Mouse (Mus musculus) kidney, adult 9 months (tissue): Measurements from ENCODE around the gene Setd7.

Source experiments
- DNase-seq: peaks from one replicate; pipeline ENCODE4 v3.0.0; 2022

Setd7 gene

DNA sequence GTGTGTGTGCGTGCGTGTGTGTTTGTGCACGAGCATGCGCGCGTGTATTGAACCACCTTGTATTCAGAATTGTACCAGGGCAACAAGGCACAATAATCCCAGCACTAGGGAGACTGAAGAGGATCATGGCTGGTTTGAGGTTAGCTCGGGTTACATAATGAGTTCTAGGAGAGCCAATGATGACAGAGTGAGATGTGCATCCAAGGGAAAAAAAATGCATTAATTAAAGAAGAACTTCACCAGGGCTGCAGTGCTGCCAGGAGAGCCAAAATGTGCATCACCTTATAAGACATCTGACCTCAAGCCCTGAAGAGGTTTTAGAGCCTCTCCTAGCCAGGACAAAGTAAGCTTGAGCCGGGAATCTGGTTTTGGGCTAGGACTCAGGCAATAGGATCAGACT is 5.1 kb downstream of the Setd7 start:
- DNase-seq: no peak

DNA sequence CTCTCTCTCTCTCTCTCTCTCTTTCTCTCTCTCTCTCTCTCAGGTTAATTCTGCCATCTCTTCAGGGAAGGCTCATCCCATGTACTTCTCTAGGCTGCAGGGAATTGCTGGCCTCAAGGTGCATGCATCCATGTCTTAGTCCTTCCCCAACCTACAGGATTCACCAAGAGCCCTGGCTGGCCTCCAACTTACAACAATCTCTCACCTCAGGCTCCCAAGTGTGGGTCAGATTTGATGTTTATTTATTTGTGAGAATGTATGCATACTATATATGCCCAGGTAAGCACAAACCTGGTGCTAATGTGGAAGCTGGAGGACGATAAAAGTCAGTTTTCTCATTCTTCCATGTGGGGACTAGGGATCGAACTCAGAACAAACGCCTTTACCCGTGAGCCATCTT is 5.8 kb downstream of the Setd7 start:
- DNase-seq: no peak

DNA sequence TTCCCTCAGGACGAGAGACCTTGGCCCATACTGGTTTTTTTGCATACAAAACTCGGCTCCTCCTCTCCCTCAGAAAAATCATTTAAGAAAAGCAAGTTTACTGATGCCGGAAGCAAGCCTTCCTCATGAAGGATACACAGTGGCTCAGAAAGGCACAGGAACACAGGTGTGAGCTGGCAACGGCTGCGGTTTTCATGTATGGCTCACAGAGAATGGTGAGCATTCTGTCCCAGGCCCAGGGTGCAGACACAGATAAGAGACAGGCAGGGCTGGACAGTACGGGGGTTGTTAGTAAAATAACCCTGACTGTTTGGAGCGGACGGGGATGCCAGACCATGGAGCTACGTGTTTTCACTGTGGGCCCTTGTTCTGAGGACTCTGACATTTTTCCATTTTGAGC is 6.6 kb downstream of the Setd7 start:
- DNase-seq: no peak

DNA sequence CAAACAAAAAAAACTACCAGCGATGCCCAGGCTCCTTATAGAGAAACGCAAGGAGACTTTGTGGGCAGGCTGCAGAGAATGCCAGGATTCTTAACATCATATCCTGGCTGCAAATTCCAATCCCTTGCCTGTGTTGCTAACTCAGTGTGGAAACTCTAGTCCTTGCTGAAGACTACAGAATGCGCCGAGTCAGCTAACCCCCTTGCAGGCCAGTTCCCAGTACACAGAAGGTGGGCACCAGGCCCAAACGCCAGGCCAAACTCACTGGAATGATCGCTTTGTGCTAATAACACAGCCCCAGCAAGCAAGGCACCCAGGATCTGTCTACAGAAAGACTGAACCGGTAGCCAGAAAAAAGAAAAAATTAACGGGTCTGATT is 7.2 kb downstream of the Setd7 start:
- peak; percentile 24 for DNase-seq

DNA sequence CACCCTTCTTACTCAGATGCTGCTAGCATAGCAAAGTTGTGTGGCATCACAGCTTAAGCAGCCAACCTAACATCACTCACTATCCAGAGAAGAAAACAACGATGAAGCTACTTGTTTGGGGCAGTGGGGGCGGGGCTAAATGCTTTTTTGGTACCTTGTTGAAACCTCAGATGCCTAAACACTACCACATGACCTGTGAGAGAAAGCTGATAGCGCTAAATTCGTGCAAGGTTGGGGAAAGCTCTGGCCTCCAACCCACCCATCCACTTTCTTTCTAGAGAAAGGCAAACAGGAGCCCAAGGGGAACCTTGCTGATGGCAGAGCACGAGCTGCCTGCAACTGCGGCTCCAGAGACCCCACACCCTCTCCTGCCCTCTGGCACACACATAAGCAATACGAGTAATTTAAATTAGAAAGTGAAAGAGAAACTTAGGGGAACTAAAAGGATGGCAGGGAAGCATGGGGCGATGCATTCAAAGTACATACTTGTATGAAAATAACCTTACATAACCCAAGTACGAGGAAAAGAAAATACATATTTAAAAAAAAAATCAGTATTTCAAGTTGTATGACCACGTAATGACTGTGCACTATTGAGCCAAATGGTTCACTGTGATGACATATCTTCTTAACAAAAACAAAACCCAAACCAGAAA is 7.7 kb downstream of the Setd7 start:
- DNase-seq: peak; percentile 17

DNA sequence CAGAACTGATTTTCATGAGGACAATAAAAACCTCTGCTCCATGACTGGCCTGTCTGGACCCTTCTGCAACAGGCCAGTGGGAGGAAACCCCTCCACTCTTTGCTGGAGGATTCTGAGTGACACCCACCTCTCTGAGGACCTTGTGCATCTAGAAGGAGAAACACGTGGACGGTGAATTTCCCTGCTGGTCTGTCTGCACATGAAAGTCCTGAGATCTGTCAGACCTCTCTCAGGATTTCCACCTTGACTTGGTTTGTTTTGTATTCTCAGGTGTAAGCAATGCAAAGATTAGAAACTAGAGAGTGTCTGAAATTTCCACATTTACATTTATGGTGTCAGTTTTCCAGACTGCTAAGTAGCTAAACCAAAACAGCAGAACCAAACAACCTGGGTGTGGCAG is 8.5 kb downstream of the Setd7 start:
- DNase-seq: no peak

DNA sequence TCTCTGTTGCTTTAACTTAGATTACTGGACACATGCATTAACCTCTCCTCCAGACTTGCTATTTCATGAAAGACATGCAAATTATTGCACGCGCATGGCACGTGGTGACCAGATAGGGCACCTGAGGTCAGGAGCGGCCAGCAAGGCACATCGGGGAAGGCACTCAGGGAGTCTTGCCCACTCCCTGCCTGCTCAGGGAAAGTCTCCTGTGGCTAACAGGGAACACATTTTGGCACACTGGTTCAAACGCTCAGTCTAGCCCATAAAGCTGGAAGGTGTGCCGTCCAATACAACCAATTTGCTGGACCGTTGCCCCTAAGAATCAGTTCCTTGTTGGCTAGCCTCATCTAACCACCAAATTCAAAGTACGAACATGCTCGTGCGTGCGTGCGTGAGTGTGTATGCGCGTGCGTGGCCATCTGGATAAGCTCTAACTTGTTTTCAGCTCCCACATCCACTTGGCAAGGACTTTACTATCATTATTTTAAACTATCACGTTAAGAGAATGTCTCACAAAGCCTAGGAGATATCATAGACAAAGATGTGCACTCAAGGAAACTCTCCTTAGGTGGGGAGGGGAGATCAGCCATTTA is 11.6 kb downstream of the Setd7 start:
- no peak for DNase-seq

DNA sequence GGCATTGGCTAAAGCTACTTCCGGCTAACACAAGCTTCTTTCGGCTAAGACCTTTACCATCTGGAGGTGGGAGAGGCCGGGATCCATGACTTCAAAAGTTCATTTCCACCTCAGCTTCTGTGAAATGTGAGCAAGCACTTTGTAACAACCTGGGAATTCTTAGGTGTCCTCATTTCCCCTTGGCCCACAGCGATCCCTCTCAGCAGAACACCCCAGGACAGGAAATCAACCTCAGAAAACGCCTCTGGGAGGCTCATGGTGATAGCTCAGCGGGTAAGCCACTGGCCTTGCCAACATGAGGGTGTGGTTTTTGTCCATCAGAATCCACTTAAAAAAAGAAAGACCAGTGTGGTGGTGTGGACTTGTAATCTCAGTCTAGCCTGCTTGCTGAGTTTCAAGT is 13.1 kb downstream of the Setd7 start:
- no peak for DNase-seq

DNA sequence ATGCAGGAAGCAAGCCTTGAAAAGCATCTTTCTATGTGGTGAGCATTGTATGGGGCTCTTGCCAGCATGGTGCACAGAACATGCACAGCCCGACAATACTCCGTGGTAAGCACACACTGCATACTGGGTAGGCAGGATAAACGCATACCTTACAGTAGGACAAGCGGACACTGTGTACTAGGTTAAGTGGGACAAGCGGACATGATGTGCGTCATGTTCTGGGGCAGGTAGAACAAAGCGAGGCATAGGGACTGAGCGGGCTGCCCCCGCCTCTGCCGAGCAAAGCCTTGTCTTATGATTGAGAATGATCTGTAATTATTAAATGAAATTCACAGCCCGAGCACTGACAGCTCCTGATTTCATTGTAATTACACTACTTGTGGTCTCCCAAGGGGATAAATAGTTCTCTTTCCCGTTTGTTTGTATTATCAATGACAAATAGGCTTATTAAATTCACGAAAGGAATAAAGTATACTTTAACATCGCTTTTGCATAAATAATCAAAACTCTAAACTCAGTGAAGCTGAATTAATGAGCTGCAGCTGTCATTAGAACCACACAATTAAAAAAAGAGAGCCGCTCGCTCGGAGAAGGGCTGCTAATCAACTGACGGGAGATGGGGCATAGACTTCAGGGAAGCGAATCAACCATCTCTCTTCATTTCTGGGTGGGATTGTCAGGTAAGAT is 16.1 kb downstream of the Setd7 start:
- DNase-seq: no peak

DNA sequence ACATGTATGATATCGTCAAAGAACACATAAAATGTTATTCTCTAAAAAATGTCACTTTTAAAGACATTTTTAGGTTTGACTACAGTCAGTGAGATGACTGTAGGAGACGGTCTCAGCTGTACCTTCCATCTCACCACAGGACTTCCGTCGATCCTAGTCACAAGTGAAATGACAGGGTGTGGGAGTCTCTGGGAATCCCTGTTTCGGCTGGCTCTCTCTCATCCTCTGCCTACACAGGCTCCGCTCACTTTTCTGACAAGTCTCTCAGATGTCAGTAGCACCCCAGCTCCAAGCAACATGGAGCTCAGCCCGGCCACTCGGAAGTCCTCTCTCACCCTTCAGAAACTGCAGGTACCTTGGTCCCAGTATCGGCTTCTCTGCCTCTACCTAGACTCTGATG is 20.0 kb downstream of the Setd7 start:
- no peak for DNase-seq

DNA sequence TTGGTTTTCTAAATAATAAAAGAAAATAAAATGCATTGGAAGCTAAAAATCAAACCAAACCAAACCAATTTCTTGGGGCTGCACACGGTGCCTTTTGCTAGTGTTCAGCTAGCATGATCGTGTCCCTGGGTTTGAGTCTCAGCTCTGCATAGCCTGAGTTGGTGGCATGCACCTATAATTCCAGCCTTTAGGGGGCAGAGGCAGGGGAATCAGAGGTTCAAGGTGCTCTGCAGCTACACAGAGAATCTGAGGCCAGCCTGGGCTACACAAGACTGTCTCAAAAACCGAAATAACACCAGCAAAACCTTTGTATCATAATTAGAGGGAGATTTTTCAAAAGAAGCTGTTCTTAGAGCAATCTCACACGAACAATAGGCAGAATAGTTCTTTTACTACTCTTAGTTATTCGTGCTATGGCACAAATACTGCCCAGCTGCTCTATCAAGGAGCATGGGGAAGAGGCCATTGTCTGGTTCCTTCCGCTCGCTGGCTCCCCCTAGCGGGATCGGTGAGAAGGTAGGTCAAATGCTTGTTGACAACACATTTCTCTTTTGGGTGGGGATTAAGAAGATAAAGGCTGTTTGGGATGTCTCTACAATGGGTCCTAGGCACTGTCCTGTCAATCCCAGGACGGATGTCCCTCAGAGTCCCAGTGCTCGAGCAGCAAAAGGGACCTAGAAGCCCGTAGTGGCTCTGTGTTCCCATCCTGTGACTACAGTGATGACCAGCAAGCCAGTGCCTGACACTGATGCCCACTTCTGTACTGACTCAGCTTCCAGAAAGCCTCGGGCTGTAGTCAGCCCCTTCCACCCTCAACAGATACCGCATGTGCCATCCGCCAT is 20.9 kb downstream of the Setd7 start:
- DNase-seq: peak; percentile 67

DNA sequence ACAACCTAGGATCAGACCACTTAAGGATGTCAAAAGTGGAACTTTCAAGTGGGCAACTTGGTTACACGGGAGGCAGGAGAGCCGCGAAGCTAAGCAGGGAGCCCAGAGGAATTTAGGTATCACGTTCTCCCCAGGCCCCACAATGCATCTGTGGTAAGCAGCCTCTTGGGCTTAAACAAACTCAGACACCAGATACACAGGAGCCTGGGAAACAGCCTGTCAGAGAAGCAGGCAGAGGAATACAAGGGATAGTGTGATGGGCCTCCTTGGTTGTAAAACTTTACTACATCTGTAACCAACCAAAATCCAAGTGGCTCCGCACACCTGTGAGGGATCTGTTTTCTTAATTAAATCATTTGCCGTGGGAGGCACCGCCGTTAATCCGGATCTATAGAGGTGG is 26.7 kb downstream of the Setd7 start:
- DNase-seq: no peak

DNA sequence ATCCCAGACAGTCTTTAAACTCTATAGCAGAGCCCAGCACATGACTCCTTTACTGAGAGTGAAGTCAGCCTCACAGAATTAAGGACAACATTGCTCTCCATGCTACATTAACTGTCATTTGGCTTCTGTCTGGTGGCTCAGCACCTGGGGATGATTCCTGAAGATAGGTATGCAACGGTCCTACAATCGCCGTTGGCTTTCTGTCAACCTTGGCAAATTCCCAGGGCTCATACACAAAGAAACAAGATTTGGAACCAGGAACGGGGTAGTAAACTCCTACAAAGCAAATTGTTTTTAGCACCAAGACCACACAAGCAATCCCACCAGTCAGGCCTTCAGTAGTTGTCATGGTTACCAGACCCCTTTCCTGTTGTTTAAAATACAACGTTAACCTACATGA is 27.1 kb downstream of the Setd7 start:
- no peak for DNase-seq

DNA sequence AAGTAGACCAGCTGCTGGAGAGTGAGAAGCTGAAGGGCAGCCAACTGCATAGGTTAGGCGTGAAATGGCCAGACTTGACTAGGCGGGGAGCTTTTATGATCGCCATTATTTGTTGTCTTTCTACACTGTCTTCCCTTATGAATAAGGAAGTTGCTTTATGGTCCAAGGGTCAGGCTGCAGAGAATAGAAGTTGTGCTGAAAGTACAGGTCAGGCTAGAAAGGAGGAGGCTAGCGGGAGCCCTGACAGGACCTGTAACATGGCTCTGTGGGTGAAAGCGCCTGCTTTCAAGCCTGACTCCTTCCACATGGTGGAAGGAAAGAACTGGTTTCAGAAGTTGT is 28.4 kb downstream of the Setd7 start:
- no peak for DNase-seq

DNA sequence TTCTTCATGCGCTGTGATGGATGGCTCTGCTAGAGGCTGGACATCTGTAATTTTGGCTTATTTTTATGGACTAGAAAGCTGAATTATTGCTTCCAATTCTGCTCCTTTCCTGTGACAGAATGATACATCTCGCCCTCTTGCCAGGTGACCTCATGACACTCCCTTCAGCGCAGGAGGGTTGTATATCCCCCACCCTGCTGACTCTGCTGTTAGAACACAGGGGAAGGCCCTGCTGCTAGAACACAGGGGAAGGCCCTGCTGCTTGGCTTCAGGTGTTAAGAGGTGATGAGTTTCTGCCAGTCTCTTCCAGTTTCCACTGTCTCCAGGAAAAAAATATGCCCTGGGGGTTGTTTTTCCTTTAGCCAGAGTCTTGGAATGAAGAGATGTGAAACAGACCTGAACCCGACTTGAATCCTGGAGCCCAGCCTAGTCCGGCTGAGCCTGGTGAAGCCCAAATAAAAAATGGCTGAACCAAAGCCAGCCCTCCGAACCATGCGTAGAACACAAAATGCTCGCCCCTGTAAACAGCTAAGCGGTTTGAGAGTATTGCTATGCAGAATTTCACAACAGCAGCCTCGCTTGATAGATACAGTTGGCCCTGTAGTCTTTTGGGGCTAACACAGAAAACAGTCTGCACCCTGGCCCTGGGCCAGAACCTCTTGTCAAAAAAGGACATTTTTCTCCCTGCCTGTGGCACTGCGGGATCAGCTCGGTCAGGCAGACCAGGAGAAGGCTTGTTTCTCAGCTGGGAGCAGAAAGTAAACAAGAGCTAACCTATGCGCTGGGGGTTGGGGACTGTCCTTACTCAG is 29.0 kb downstream of the Setd7 start:
- peak; percentile 58 for DNase-seq

DNA sequence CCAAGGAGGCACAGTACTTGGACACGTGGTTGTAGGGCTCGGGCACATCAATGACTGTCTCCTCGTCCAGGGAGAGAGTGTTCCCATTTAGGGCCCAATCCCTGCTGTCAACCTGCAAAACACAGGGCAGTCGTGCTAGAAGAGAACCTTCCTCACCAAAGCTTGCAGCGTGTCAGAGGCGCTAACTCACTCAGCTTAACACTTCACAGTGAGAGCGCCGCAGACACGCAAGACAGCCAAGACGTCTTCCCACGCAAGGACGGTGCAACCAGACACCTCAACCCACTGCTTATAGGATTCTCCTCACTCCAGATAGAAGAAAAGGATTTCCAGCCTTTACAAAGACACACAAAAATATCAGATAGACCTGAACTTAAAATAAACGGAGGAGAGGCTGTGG is 33.8 kb downstream of the Setd7 start:
- no peak for DNase-seq

DNA sequence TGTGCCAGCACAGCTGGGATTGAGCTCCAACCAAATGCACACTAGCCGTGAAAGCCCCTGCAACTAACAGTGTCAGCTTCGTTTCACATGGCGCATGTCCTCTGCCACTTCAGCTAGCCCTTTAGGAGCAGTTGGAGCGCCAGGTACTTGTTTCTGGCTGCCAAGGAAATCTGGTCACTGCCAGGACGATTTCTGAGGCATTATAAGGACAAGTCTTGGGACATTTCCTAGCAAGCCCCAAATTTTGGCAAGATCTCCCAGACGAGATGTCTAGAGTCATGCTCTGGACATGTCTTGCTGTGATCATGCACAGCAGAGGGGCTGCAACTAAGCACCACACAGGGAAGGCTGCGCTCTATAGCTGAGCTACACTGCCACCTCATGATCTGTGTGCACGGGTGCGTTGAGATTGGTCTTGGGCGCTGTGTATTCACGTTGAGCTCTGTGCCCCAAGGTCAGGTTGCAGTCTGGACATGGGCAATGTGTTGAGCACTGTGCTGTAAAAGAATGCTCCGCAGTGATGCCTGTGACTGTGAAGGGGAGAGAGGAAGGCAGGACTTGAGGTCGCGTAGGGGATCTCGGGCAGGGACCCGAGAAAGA is 35.4 kb downstream of the Setd7 start:
- no peak for DNase-seq

DNA sequence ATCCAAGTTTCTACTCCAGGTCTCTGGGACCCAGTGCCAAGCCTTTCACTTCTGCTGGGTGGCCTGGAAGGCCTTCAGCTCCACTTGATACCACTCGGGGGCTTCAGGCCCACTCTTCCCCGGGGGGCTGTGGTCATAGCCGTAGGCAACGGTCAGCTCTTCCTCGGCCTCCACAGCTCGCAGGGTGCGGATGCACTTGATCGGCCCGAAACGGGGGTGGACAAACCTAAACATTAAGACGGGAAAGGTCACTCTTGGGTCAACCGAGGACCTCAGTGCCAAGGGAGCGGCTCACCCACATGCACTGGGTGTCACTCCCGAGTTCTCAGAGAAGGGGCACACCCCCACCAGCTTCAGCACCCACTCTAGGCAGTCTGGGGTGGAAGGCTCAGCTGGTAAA is 39.4 kb downstream of the Setd7 start:
- no peak for DNase-seq

DNA sequence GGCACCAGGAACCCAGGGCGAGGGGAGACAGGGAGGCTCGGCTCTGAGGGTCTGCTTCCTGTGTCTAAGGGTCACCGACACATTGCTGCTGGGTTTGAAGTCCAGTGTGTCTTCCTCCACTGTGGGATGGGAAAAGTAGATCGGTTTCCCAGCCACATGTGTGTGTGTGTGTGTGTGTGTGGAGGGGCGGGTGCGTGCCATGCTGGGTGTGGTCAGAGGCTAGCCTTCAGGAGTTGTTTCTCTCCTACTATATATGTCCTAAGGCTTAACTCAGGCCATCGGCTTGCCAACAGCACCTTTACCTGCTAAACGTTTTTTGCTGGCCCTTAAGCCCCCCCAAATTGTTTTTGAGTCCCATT is 41.9 kb downstream of the Setd7 start:
- DNase-seq: no peak

DNA sequence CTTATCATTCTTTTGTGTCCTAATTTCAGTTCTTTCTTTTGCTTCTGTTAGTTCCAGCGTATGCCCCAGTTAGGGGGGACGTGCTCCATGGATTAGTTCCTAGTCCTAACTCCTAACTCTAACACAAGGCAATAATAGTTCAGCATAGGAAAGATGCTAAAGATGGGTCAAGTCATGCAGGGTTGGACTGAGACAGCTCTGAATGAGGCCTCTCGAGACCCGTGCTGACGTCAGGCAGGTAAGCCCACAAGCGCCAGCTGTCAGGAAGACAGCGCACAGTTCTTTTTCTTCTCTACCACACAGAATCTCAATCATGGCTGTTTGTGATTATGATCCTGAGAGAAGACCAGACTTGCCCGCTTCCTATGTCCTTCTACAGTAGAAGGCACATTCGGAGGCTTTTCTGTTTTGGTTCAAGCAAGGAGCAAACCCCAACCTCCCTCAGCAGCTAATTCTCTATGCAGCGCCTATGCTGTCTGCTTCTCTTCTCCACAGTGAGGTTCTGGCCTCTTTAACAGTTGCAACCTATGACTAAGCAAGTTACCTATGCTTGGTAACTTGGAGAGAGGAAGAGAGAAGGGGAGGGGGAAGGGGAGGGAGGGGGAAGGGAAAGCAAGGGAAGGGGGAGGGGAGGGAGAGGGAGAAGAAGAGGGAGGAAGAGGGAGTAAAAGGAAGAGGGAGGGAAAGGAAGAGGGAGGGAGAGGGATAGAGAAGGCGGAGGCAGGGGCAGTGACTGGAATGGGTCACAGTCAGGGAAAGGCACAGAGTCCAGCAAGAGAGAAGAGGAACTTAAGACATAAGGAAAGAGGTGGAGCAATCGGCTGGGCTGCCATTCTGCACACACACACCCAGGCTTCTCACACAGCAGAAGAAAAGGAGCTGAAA is 42.6 kb downstream of the Setd7 start:
- DNase-seq: no peak

DNA sequence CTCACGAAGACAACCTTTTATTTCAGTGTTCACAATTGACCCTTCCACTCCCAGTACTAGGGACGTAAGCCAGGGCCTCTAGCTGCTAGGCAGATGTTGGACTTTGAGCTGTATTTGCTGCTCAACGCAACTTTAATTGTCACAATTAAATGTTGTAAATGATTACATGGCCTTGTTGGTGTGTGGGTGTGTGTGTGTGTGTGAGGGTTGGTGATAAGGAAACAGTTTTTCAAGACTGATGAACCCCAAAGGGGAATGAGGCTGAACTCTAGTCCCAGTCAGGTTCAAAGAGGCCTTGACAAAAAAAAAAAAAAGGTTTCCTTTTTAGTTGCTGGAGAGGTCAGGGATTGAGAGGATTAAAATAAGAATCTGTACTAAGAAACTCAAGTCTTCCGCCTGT is 43.2 kb downstream of the Setd7 start:
- peak; percentile 29 for DNase-seq

DNA sequence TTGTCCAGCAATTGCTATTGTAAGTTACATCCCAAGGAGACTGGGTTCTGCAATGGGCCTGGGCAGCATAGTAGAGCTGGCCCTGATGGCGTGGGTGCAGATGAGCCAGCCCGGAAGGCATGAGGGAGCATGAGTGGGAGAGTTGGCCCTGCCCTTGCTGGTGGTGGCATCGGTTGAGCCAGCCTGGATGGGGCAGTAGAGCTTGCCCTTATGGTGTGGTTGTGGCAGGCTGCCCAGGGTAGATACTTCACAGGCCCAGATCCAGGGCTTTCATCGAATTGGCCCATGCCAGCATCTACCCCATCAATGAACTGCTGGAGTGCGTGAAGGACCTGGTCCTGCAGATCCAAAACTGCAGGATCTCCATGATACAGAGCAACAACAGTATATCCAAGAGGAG is 48.7 kb downstream of the Setd7 start:
- no peak for DNase-seq
